21 mouse cellular contexts compared by ENCODE assay signal in genomic region chr10:82935774-82936173, GRCm38 (mm10). TPM values are rescaled to one million over a fixed set of nuclear protein-coding genes. Genes with fewer than 3 reads are reported as not detected.
A peak's percentile ranks its signal among the peaks of the same experiment; 100 is the strongest.
DNase-seq lines count a peak whose midpoint lies in the region; ATAC-seq and TF ChIP-seq lines count a peak whose summit lies in the region.
"Had no signal": no experiment of that assay in that cellular context is flagged by ENCODE, and none has a peak within 500 bp of the region (broad histone marks: within the 10 kb centered on the region; RNA-seq: fewer than 3 reads in every experiment).

No protein-coding gene starts in this region.

- no peaks in the 10 kb centered on the region for H3K36me3 ChIP-seq in CH12.LX (replicated peaks in 1 of 2; ENCODE audit: control insufficient read depth in 1 of 2, insufficient read depth in 1 of 2, low read length in 1 of 2)
- H3K36me3 ChIP-seq in intestine, embryonic 15.5 days: no peaks in the 10 kb centered on the region
- no peaks in the 10 kb centered on the region for H3K36me3 ChIP-seq in intestine, postnatal 0 days (ENCODE audit: control insufficient read depth, insufficient read depth)
- H3K36me3 ChIP-seq: embryonic facial prominence, embryonic 10.5 days; embryonic facial prominence, embryonic 12.5 days; forebrain, embryonic 15.5 days had no signal

- H3K27me3 ChIP-seq in CH12.LX (replicated peaks): no peaks in the 10 kb centered on the region
- no peaks in the 10 kb centered on the region for H3K27me3 ChIP-seq in intestine, embryonic 15.5 days (replicated peaks)
- no peaks in the 10 kb centered on the region for H3K27me3 ChIP-seq in intestine, postnatal 0 days (replicated peaks; ENCODE audit: control insufficient read depth, insufficient read depth, low read length)
- H3K27me3 ChIP-seq: embryonic facial prominence, embryonic 12.5 days; forebrain, embryonic 13.5 days; forebrain, embryonic 15.5 days had no signal

- H3K27ac ChIP-seq in CH12.LX (ENCODE audit: insufficient read depth, low read depth): no peak overlapping the region
- H3K27ac ChIP-seq in intestine, embryonic 15.5 days: no peak overlapping the region
- no peak overlapping the region for H3K27ac ChIP-seq in intestine, postnatal 0 days (ENCODE audit: low read depth, low read length)
- H3K27ac ChIP-seq: embryonic facial prominence, embryonic 10.5 days; embryonic facial prominence, embryonic 12.5 days; forebrain, embryonic 13.5 days; forebrain, embryonic 15.5 days had no signal

- TF ChIP-seq RAD21 in CH12.LX (IDR thresholded peaks at IDR 0.05; ENCODE audit: low read depth, low read length): no peak

- no peak overlapping the region for H3K9ac ChIP-seq in CH12.LX (ENCODE audit: insufficient read depth, low read depth)
- H3K9ac ChIP-seq in intestine, embryonic 15.5 days: no peak overlapping the region
- no peak overlapping the region for H3K9ac ChIP-seq in intestine, postnatal 0 days (ENCODE audit: low read depth, low read length)
- H3K9ac ChIP-seq: embryonic facial prominence, embryonic 12.5 days; forebrain, embryonic 13.5 days; forebrain, embryonic 15.5 days; forebrain, postnatal 0 days had no signal

- H3K9me3 ChIP-seq in CH12.LX (replicated peaks; ENCODE audit: low read length): peaks cover 8% of the 10 kb centered on the region
- H3K9me3 ChIP-seq in intestine, embryonic 15.5 days: no peaks in the 10 kb centered on the region
- no peaks in the 10 kb centered on the region for H3K9me3 ChIP-seq in intestine, postnatal 0 days (ENCODE audit: control insufficient read depth)
- H3K9me3 ChIP-seq: embryonic facial prominence, embryonic 12.5 days; forebrain, embryonic 13.5 days; forebrain, embryonic 15.5 days had no signal

- no peak for TF ChIP-seq CTCF in CH12.LX (conservative IDR thresholded peaks at IDR 0.05 in 1 of 2, IDR thresholded peaks at IDR 0.05 in 1 of 2; ENCODE audit: low read depth in 2 of 2, low read length in 2 of 2)
- no peak for TF ChIP-seq CTCF in intestine, postnatal 0 days (IDR thresholded peaks at IDR 0.05; ENCODE audit: low read depth)

- WGBS in intestine, embryonic 15.5 days: 70% methylated on average over 6 of the region's 6 CpGs
- 41% methylated on average over 6 of the region's 6 CpGs for WGBS in intestine, postnatal 0 days

- H3K4me2 ChIP-seq in CH12.LX (ENCODE audit: insufficient read depth, low read depth, poor library complexity, severe bottlenecking): no peak overlapping the region
- no peak overlapping the region for H3K4me2 ChIP-seq in intestine, embryonic 15.5 days (replicated peaks)
- H3K4me2 ChIP-seq in intestine, postnatal 0 days (replicated peaks; ENCODE audit: low read depth): 0 out of 2 replicates have a peak overlapping the region, but pooled peaks have one; percentile 9
- H3K4me2 ChIP-seq: embryonic facial prominence, embryonic 12.5 days; forebrain, embryonic 13.5 days; forebrain, embryonic 15.5 days had no signal

- H3K4me3 ChIP-seq in CH12.LX (replicated peaks in 1 of 3; ENCODE audit: low read depth in 2 of 3, low read length in 2 of 3, poor library complexity in 1 of 3): no peak overlapping the region
- H3K4me3 ChIP-seq in intestine, embryonic 15.5 days (replicated peaks): no peak overlapping the region
- H3K4me3 ChIP-seq in intestine, postnatal 0 days (ENCODE audit: low read depth, low read length): no peak overlapping the region
- H3K4me3 ChIP-seq: embryonic facial prominence, embryonic 10.5 days; embryonic facial prominence, embryonic 12.5 days; forebrain, embryonic 13.5 days; forebrain, embryonic 15.5 days had no signal

- dilution Hi-C loops in CH12.LX (cut with MboI; ENCODE audit: extremely low pct_ligation_motif_present, extremely low pct_unique_long_range_greater_than_20kb, low sequenced_read_pairs): no loop called here

- ATAC-seq in intestine, embryonic 15.5 days: peak; percentile 88
- ATAC-seq in intestine, postnatal 0 days: peak; percentile 90
- ATAC-seq: CD4-positive, CD25-positive, alpha-beta regulatory T cell, adult 4 months; forebrain, embryonic 13.5 days; forebrain, embryonic 15.5 days; forebrain, postnatal 0 days had no signal

- DNase-seq in CH12.LX (ENCODE audit: extremely low read depth): no peak
- no peak for DNase-seq in lung, postnatal 25 days (ENCODE audit: low spot score)
- no peak for DNase-seq in urinary bladder, postnatal 25 days (ENCODE audit: low spot score)
- DNase-seq in cerebellum, postnatal 4 days (ENCODE audit: low spot score in 2 of 2): no peak
- DNase-seq: adrenal gland, adult 2 months; adrenal gland, postnatal 10 days; adrenal gland, postnatal 25 days; cerebellum, adult 11 months; cerebellum, adult 18-20 months; cerebellum, adult 8-10 months; cerebellum, adult 9-11 months; cerebellum, postnatal 14 days; cerebellum, postnatal 36 days; forebrain, postnatal 0 days had no signal

- peaks cover 11 to 31% of the 10 kb centered on the region in 2 experiments for H3K4me1 ChIP-seq in CH12.LX (ENCODE audit: control insufficient read depth in 1 of 2, insufficient read depth in 2 of 2)
- no peaks in the 10 kb centered on the region for H3K4me1 ChIP-seq in intestine, embryonic 15.5 days (replicated peaks)
- H3K4me1 ChIP-seq in intestine, postnatal 0 days (replicated peaks; ENCODE audit: control insufficient read depth, insufficient read depth, low read length): no peaks in the 10 kb centered on the region; the same call in 1 of the 2 replicates
- H3K4me1 ChIP-seq: embryonic facial prominence, embryonic 10.5 days; embryonic facial prominence, embryonic 12.5 days; forebrain, embryonic 13.5 days; forebrain, embryonic 15.5 days had no signal

- in situ Hi-C loops in CH12.LX (cut with MboI; ENCODE audit: low pct_ligation_motif_present, low pct_unique_long_range_greater_than_20kb, low sequenced_read_pairs): loop anchor here (10.0 kb wide), 1 partner anchor 49 kb away; the partner anchor contains the start of gene Chst11

- no peaks in the 10 kb centered on the region for H3K79me2 ChIP-seq in CH12.LX (replicated peaks; ENCODE audit: control insufficient read depth, extremely low read depth, insufficient read depth, poor library complexity, severe bottlenecking)

- TF ChIP-seq EP300 in CH12.LX (IDR thresholded peaks at IDR 0.05; ENCODE audit: low read length): no peak

- no peak for TF ChIP-seq POLR2A in CH12.LX (IDR thresholded peaks at IDR 0.05; ENCODE audit: low read depth, low read length)

TF ChIP-seq in CH12.LX, 34 proteins besides CTCF, POLR2A, EP300 and RAD21:
- TF ChIP-seq ELF1 (IDR thresholded peaks at IDR 0.05; ENCODE audit: low read depth, low read length): no peak
- TF ChIP-seq MXI1 (IDR thresholded peaks at IDR 0.05; ENCODE audit: low read depth, low read length): 0 out of 2 replicates have a peak, but pooled peaks have one; percentile 4

RNA-seq across cellular contexts. Expression of gene Chst11, which starts 49.5 kb away (rescaled TPM):
- total RNA-seq in CH12.LX (2012; rRNA removed) (3.6 TPM in 2 replicates), CH12.LX (2014; rRNA removed) (5.2 and 5.3 TPM in 2 replicates)
- 3.5 and 4.5 TPM in 2 replicates for polyA plus RNA-seq in CH12.LX (2012; ENCODE audit: insufficient read length, low read depth)
- 0.99 and 1.4 TPM in 2 replicates for polyA plus RNA-seq in intestine, embryonic 15.5 days (2015; fragmentation: Nextera tagmentation; extraction: Ambion mirVana)
- 0.46 and 0.50 TPM in 2 replicates for polyA plus RNA-seq in intestine, postnatal 0 days (2015; fragmentation: Nextera tagmentation; extraction: Ambion mirVana)
